Mouse (Mus musculus): ENCODE measurements around the gene Neil1.
A peak's percentile ranks its signal among the peaks of the same experiment; 100 is the strongest.

Gene Neil1

DNA sequence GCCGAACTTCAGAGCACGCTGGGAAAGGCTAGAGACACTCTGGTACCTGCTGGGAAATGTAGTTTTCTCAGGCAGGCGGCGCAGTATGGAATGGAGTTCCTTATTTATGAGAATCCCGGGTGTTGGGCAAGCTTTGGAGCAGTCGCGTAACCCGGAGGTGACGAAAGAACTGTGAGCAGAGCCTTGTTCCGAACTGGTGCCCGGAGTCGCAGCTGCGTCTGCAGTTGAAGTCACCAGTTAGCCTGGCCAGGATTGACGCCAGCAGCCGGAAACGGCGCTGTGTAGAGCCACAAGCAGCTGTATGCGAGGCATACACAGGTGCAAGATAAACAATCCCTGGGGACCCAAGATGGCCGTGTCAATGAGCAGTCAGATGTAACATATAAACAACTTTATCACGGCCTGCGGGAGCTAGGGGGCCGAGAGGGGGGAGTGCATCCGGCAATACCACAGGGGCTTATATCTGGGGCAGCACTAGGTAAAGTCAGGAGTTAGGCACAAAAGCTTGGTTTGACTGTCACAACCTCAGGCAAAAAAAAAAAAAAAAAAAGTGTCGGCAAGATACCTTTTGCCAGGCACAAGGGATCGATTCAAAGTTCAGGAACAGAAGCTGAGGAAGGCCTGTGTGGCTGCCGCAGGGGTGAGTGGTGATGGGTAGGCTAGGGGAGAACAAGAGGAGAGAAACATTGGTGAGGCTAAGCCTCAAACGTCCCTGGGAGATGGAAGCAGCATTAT lies at the start of gene Neil1:
TSS of gene Neil1 (minus strand) at position 162 of the 735 bp plus-strand sequence.
- DNase-seq (ENCODE audit: low spot score): peak; percentile 79

GRCm38 (mm10) chr9:57197414-57197813 lies 49.3 kb upstream of the Neil1 start:
- no peak for DNase-seq (ENCODE audit: low spot score)

DNA sequence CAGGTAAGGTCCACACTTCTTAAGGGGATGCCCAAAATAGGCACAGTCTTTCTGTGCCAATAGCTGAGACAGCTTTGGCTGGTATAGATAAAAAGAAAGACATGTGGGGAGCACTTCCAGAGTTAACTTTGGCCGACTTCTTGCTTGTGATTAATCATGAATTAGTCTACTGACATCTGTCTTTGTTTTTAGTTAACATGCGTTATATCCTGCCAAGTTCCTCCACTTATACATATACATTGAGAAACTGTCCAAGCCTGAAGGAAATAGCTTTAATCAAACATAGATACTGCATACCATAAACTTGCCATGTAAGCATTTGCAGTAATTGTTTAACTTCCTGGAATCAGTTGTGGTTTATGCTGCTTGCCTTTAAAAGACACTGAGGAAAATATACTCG lies 48.6 kb upstream of the Neil1 start:
- no peak for DNase-seq (ENCODE audit: low spot score)

DNA sequence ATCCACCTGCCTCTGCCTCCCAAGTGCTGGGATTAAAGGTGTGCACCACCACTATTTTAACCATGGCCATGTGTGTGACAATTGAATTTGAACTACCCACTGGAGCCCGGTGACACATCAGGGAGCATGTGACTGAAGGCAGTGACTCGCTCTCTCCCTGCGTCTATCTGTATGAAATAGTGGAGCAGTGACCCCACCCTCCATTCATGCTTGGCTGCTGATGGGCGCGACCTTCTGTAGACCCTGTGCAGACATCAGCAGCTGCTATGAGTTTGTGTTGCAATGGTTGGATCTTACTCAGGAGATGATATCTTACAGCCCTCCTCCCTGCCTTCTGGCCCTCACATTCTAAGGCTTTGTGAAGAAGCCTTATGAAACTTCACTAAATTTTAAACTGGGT lies 20.3 kb upstream of the Neil1 start:
- DNase-seq (ENCODE audit: low spot score): no peak

- no peak for DNase-seq (ENCODE audit: low spot score)
Measured at GRCm38 (mm10) chr9:57166173-57166572, 18.1 kb upstream of the Neil1 start.

- DNase-seq (ENCODE audit: low spot score): no peak
Measured at GRCm38 (mm10) chr9:57163137-57163536, 15.0 kb upstream of the Neil1 start.

- no peak for DNase-seq (ENCODE audit: low spot score)
Measured at GRCm38 (mm10) chr9:57162496-57162895, 14.4 kb upstream of the Neil1 start.

DNA sequence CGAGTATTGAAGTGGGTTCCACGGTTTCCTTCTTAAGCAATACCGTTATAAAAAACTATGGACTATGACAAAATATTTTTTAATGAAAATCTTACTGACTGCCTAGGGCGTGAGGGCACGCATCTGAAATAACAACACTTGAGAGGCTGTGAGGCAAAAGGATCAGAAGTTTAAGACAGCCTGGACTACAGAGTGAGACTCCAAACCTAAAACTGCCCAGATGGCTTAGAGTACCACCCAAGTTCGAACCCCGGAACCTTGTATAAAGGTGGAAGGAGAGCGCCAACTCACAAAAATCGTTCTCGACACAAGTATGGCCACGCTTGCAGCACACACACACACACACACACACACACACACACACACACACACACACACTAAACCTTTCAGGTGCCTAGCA lies 10.4 kb upstream of the Neil1 start:
- no peak for DNase-seq (ENCODE audit: low spot score)

DNA sequence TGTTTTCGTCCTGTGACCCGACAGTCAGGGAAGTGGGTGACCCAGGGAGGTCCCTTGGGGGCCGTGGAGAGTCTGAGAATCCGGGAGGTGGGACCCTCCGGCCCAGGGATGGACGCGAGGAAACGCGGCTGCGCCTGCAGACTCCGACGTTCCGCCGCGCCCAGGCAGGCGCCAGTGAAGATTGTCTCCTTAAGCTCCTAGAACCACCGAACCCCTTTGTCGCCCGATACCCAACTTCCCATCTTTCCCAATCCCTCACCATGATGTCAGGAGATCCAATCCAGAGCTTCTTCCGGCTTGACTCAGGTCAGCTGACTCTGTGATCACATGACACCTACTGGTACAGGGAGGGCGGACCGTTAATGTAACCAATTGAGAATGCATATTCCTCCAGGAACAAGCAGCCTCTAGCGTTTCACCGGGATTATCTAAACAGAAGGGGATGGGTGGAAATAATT lies 9.9 kb upstream of the Neil1 start, which contains the start of gene Commd4:
TSS of gene Commd4 (minus strand) at position 319 of the 458 bp plus-strand sequence.
- peak; percentile 77 for DNase-seq (ENCODE audit: low spot score)

GRCm38 (mm10) chr9:57157499-57157898 lies 9.4 kb upstream of the Neil1 start:
- DNase-seq (ENCODE audit: low spot score): no peak

DNA sequence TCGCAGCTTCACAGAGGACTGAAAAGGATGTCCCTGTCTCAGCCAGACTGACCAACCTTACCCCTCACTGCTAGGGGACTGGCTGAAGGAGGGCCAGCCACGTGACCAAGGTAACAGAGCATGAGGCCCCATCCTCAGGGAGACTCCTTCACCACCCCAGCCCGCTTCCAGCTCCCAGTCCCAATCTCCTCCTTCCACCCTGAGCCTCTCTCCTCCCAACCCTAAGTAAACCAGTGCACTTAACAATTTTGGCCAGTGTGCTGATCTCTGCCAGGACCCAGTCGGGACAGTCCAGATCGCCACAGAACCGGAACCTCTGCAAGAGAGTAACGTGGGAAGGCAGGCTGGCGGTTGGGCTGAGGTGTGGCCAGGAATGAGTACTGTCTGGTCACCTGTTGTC lies 8.7 kb upstream of the Neil1 start:
- no peak for DNase-seq (ENCODE audit: low spot score)

DNA sequence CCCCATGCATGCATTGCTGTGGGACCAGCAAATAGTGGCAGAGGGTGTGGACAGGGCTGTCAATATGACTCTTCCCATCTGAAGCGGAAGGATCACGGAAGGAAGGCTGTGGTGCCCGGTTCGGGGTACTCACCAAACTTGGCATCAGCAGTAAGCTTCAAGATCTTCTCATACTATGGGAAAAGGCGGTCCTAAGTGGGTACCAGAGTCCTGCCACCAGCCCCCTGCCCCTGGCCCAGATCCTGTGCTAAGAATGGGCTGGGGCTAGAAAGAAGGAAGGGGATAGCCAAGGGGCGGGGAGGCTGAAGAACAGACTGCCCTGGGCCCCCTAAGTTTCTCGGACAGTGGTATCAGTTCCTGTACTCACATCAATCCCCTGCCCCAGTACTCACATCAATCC lies 8.3 kb upstream of the Neil1 start:
- no peak for DNase-seq (ENCODE audit: low spot score)

- DNase-seq (ENCODE audit: low spot score): no peak
Measured at GRCm38 (mm10) chr9:57152331-57152730, 4.2 kb upstream of the Neil1 start.

DNA sequence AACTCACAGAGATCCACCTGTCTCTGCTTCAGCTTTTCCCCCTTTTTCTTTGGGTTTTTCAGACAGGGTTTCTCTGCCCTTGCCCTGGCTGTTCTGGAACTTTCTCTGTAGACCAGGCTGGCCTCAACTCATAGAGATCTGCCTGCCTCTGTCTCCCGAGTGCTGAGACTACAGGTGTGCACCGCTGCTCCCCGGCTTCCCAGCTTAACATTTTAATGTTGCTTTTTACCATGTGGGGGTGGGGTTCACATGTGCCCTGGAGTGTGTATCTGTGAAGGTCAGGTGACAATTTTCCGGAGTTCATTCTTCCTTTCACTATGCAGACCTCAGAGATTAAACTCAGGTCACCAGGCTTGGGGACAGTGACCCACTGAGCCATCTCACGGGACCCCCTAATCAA lies 2.1 kb upstream of the Neil1 start:
- no peak for DNase-seq (ENCODE audit: low spot score)

DNA sequence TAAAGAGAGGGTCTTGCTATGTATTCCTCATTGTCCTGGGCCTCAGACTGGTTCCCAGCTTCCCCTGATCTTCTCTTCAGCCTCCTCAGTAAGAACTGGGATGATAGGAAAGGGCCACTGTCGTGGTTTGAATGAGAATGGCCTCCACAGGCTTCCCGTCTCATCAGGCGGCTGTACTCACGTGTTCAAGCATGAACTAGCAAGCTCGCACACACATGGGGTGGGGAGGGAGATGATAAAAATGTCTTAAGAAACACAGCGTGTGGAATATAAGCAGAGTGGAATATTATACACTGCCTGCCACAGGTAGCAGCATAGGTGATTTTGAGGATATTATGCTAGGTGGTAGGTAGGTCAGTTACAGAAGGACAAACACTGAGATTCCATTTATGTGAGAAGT lies 916 bp upstream of the Neil1 start:
- DNase-seq (ENCODE audit: low spot score): no peak

DNA sequence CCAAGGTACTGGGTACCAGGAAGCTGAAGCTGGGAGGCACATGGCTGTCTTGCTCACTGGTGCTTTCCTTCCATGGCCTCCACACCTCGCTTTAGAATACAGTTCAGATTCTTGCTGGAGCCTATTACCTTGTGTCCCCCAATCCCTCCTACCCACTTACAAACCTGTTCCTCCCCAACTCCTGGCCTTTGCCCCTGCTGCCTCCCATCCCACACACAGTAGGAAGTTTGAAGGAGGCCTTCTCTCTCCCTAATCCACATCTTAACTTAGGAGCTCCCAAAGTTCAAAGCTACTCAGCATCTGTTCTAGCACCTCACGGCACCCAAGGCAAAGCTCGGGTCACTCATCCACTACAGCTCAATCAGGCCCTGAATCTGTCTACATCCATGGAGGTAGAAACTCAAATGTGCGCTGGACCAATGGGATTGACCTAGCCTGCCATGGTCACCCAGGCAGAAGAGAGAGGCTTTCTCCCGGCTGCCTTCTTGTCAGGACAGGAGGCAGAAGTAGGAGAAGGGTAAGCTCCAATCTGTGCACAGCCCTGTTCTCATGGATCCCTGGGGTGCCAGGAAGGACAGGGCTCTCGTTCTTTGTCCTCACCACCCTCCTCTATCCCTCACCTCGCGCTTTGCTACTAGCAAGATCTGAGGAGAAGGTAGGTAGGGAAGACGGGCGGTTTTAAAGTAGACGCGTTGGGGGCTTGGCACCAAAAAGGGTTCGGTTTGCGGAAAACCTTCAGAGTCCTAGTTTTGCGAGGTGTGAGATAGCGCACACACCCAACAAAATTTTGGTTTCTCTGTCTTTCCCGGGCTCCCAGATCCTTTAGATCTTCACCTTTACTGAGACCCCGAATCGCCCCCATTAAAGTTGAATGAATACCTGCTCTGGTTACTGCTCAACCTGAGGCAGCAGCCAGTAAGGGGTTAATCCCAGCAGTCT lies 631 bp downstream of the Neil1 start:
- DNase-seq (ENCODE audit: low spot score): no peak

GRCm38 (mm10) chr9:57146451-57147066 lies 1.5 kb downstream of the Neil1 start:
- no peak for DNase-seq (ENCODE audit: low spot score)

DNA sequence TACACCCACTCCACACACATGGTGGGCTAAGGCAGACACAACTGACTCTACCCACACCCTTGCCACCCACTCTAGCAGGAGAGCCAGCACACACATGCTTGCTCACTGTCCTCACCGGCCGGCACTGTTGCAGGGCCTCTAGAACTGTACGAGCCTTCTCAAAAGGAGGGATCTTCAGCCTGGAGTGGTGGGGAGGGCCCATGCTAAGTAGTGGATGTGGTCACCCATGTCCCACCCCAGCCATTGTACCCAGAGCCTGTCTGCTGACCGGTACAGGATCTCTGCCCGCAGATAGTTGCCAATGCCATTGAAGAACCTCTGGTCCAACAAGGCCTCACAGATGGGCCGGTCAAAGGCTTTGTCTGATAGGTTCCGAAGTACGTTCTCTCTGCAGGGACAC lies 3.3 kb downstream of the Neil1 start:
- no peak for DNase-seq (ENCODE audit: low spot score)

- DNase-seq (ENCODE audit: low spot score): no peak
Measured at GRCm38 (mm10) chr9:57143212-57143611, 4.9 kb downstream of the Neil1 start.

GRCm38 (mm10) chr9:57141417-57142353 lies 6.4 kb downstream of the Neil1 start:
- DNase-seq (ENCODE audit: low spot score): no peak

GRCm38 (mm10) chr9:57139571-57139970 lies 8.5 kb downstream of the Neil1 start:
- no peak for DNase-seq (ENCODE audit: low spot score)
